Mouse (Mus musculus) liver, embryonic 14.5 days (tissue): ENCODE measurements around the gene Vstm2a.

Experiments
- CTCF ChIP-seq: IDR thresholded peaks from 2 replicates; pipeline ENCODE4 v1.5.1; 2016; ENCODE audit warnings: antibody characterized with exemption, low read depth, control low read depth
- EP300 ChIP-seq: IDR thresholded peaks from 2 replicates; pipeline ENCODE4 v1.6.1; 2016; ENCODE audit warnings: antibody characterized with exemption, low read depth

DNA sequence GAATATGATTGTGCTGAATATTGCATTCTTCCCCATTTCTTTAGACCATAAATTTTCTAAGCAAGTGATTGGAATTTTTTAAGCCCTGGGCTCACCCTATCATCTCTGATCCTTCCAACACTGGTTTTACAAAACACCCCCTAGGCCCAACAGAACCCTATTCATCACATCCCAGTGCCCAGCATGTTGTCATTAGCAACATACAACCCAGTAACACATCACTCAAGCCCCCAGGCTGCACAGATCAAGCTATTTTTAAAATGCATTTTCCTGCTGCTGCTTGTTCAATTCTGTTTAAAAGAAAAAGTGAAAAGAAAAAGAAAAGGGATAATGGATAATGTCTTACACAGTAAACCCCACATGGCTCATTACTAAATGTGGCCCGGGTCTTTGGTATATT is 42.0 kb downstream of the Vstm2a start:
- no peak for TF ChIP-seq CTCF
- no peak for TF ChIP-seq EP300
